Mouse (Mus musculus): ENCODE measurements at regions not wholly inside any gene's neighbourhood (a gene's known extent, or its start where the extent isn't known, plus 50 kb on each side); places are given as distances from the start of the nearest gene placed in this dataset.

- TF ChIP-seq CTCF (IDR thresholded peaks at IDR 0.05; ENCODE audit: extremely low read depth, insufficient read depth, insufficient read length, insufficient replicate concordance): no peak
- no peak for TF ChIP-seq POLR2A (IDR thresholded peaks at IDR 0.05; ENCODE audit: low read depth, low read length)
These were observed 247.0 kb upstream of the G2e3 start for GRCm38 (mm10) chr12:51100868-51101267.

All from spleen, adult 2 months (tissue).